Mouse (Mus musculus) CH12.LX (cell line): Measurements from ENCODE around the gene Polr2f. TPM values are rescaled to one million over a fixed set of nuclear protein-coding genes. Genes with fewer than 3 reads are reported as not detected.

ENCODE experiments used
- DNase-seq: peaks from one replicate; pipeline ENCODE4 v3.0.0-alpha.2; 2013; ENCODE audit errors: extremely low read depth
- H3K27ac ChIP-seq: 2 replicates; pipeline ENCODE4 v1.5.1; 2012; ENCODE audit warnings: low read depth, mild to moderate bottlenecking, control low read depth, moderate library complexity; ENCODE audit not compliant: insufficient read depth
- H3K27me3 ChIP-seq: replicated peaks from 2 replicates; pipeline ENCODE3; 2012; ENCODE audit warnings: inconsistent platforms
- H3K36me3 ChIP-seq, 2 experiments: replicated peaks in 1 of 2; 2 replicates each; pipeline versions ENCODE3 to v1.6.1; 2012; ENCODE audit warnings: inconsistent platforms in 1 of 2, low read length in 1 of 2, mild to moderate bottlenecking in 1 of 2, mixed read lengths in 1 of 2, moderate library complexity in 1 of 2; ENCODE audit not compliant: control insufficient read depth in 1 of 2, insufficient read depth in 1 of 2
- H3K4me1 ChIP-seq, 2 experiments: 2 replicates each; pipeline ENCODE4 v1.6.1; 2012; ENCODE audit warnings: inconsistent platforms in 1 of 2, moderate library complexity in 1 of 2; ENCODE audit not compliant: insufficient read depth in 2 of 2, control insufficient read depth in 1 of 2
- H3K4me2 ChIP-seq: 2 replicates; pipeline ENCODE4 v1.6.1; 2012; ENCODE audit warnings: low read depth, mild to moderate bottlenecking, control low read depth; ENCODE audit not compliant: poor library complexity, insufficient read depth, severe bottlenecking
- H3K4me3 ChIP-seq, 3 experiments: fragments of 150-350 bp in 1 of 3; sonication (generic) in 1 of 3; replicated peaks in 1 of 3; 2 replicates each; pipeline versions ENCODE3 to v1.5.1; 2011 to 2012; ENCODE audit warnings: low read depth in 2 of 3, low read length in 2 of 3, mild to moderate bottlenecking in 2 of 3, moderate library complexity in 2 of 3, control low read depth in 1 of 3, improper control_type of control experiment in 1 of 3, inconsistent platforms in 1 of 3, mixed read lengths in 1 of 3; ENCODE audit not compliant: poor library complexity in 1 of 3
- H3K79me2 ChIP-seq: replicated peaks from 2 replicates; pipeline ENCODE4 v1.6.1; 2012; ENCODE audit warnings: mild to moderate bottlenecking, moderate library complexity; ENCODE audit not compliant: control insufficient read depth, poor library complexity, insufficient read depth, severe bottlenecking; ENCODE audit errors: extremely low read depth
- H3K9ac ChIP-seq: 2 replicates; pipeline ENCODE4 v1.6.1; 2012; ENCODE audit warnings: low read depth, mild to moderate bottlenecking, control low read depth, moderate library complexity; ENCODE audit not compliant: insufficient read depth
- H3K9me3 ChIP-seq: replicated peaks from 2 replicates; pipeline ENCODE3; 2012; ENCODE audit warnings: low read length, inconsistent platforms, mixed read lengths
- BHLHE40 ChIP-seq: IDR thresholded peaks from 2 replicates; pipeline ENCODE4 v1.6.1; 2011; ENCODE audit warnings: mild to moderate bottlenecking, low read depth, low read length, improper control_type of control experiment
- CHD2 ChIP-seq: IDR thresholded peaks from 2 replicates; pipeline ENCODE4 v1.6.1; 2011; ENCODE audit warnings: low read length, improper control_type of control experiment
- CTCF ChIP-seq, 2 experiments: IDR thresholded peaks in 1 of 2; conservative IDR thresholded peaks in 1 of 2; 2 replicates each; pipeline ENCODE4 v1.5.1; 2011 to 2012; ENCODE audit warnings: low read depth in 2 of 2, low read length in 2 of 2, improper control_type of control experiment in 1 of 2, inconsistent platforms in 1 of 2, mild to moderate bottlenecking in 1 of 2, moderate library complexity in 1 of 2
- E2F4 ChIP-seq: IDR thresholded peaks from 2 replicates; pipeline ENCODE4 v1.6.1; 2011; ENCODE audit warnings: low read depth, low read length, improper control_type of control experiment; ENCODE audit not compliant: insufficient replicate concordance
- ELF1 ChIP-seq: IDR thresholded peaks from 2 replicates; pipeline ENCODE4 v1.6.1; 2014; ENCODE audit warnings: low read depth, mild to moderate bottlenecking, inconsistent platforms, low read length, improper control_type of control experiment
- GABPA ChIP-seq: IDR thresholded peaks from 2 replicates; pipeline ENCODE4 v1.6.1; 2012; ENCODE audit warnings: low read depth, low read length, improper control_type of control experiment, inconsistent platforms; ENCODE audit not compliant: insufficient replicate concordance
- HCFC1 ChIP-seq: IDR thresholded peaks from 2 replicates; pipeline ENCODE4 v1.6.1; 2012; ENCODE audit warnings: low read depth, mild to moderate bottlenecking, inconsistent platforms, low read length, improper control_type of control experiment
- JUN ChIP-seq: IDR thresholded peaks from 2 replicates; pipeline ENCODE4 v1.6.1; 2011; ENCODE audit warnings: low read depth, mild to moderate bottlenecking, low read length, improper control_type of control experiment, moderate library complexity; ENCODE audit not compliant: insufficient read depth
- KAT2A ChIP-seq: IDR thresholded peaks from 2 replicates; pipeline ENCODE4 v1.6.1; 2012; ENCODE audit warnings: low read length, improper control_type of control experiment, inconsistent platforms; ENCODE audit not compliant: insufficient replicate concordance
- MAFK ChIP-seq: IDR thresholded peaks from 2 replicates; pipeline ENCODE4 v1.6.1; 2011; ENCODE audit warnings: low read length, improper control_type of control experiment; ENCODE audit not compliant: insufficient replicate concordance
- MAX ChIP-seq: IDR thresholded peaks from 2 replicates; pipeline ENCODE4 v1.6.1; 2011; ENCODE audit warnings: low read length, improper control_type of control experiment
- MEF2A ChIP-seq: IDR thresholded peaks from 2 replicates; pipeline ENCODE4 v1.6.1; 2014; ENCODE audit warnings: low read depth, mild to moderate bottlenecking, inconsistent platforms, low read length, improper control_type of control experiment, borderline replicate concordance
- MXI1 ChIP-seq: IDR thresholded peaks from 2 replicates; pipeline ENCODE4 v1.6.1; 2011; ENCODE audit warnings: mild to moderate bottlenecking, low read depth, low read length, improper control_type of control experiment
- MYC ChIP-seq: IDR thresholded peaks from 2 replicates; pipeline ENCODE4 v1.6.1; 2011; ENCODE audit warnings: low read depth, mild to moderate bottlenecking, improper control_type of control experiment, low read length
- NELFE ChIP-seq: IDR thresholded peaks from 2 replicates; pipeline ENCODE4 v1.6.1; 2011; ENCODE audit warnings: low read depth, low read length, improper control_type of control experiment
- NRF1 ChIP-seq: IDR thresholded peaks from 2 replicates; pipeline ENCODE4 v1.6.1; 2014; ENCODE audit warnings: low read depth, mild to moderate bottlenecking, inconsistent platforms, low read length, improper control_type of control experiment, moderate library complexity
- PAX5 ChIP-seq: IDR thresholded peaks from 2 replicates; pipeline ENCODE4 v1.6.1; 2012; ENCODE audit warnings: low read length, inconsistent platforms, mixed read lengths
- POLR2A ChIP-seq: IDR thresholded peaks from 2 replicates; pipeline ENCODE4 v1.6.1; 2011; ENCODE audit warnings: low read depth, mild to moderate bottlenecking, improper control_type of control experiment, low read length
- POLR2AphosphoS2 ChIP-seq: IDR thresholded peaks from 2 replicates; pipeline ENCODE4 v1.6.1; 2011; ENCODE audit warnings: low read depth, low read length, improper control_type of control experiment
- RCOR1 ChIP-seq: conservative IDR thresholded peaks from 2 replicates; pipeline ENCODE4 v1.6.1; 2012; ENCODE audit warnings: low read depth, mild to moderate bottlenecking, inconsistent platforms, low read length, improper control_type of control experiment
- SIN3A ChIP-seq: IDR thresholded peaks from 2 replicates; pipeline ENCODE4 v1.6.1; 2012; ENCODE audit warnings: low read length, improper control_type of control experiment, inconsistent platforms
- TCF12 ChIP-seq: IDR thresholded peaks from 2 replicates; pipeline ENCODE4 v1.6.1; 2014; ENCODE audit warnings: low read depth, mild to moderate bottlenecking, inconsistent platforms, low read length, improper control_type of control experiment
- UBTF ChIP-seq: IDR thresholded peaks from 2 replicates; pipeline ENCODE4 v1.6.1; 2012; ENCODE audit warnings: low read depth, mild to moderate bottlenecking, inconsistent platforms, low read length, improper control_type of control experiment, moderate library complexity
- USF1 ChIP-seq: IDR thresholded peaks from 2 replicates; pipeline ENCODE4 v1.6.1; 2014; ENCODE audit warnings: low read depth, mild to moderate bottlenecking, inconsistent platforms, low read length, improper control_type of control experiment
- ZC3H11A ChIP-seq: IDR thresholded peaks from 2 replicates; pipeline ENCODE4 v1.6.1; 2012; ENCODE audit warnings: low read depth, mild to moderate bottlenecking, inconsistent platforms, low read length, improper control_type of control experiment
- ZKSCAN1 ChIP-seq: IDR thresholded peaks from 2 replicates; pipeline ENCODE4 v1.6.1; 2012; ENCODE audit warnings: low read depth, inconsistent platforms, low read length, improper control_type of control experiment, borderline replicate concordance
- ZMIZ1 ChIP-seq: IDR thresholded peaks from 2 replicates; pipeline ENCODE4 v1.6.1; 2012; ENCODE audit warnings: low read depth, mild to moderate bottlenecking, inconsistent platforms, low read length, improper control_type of control experiment
- dilution Hi-C: fragments of 300-500 bp; cut with MboI; formaldehyde crosslinking; loops from 2 replicates; pipeline ENCODE4 v1.14.3; 2020; ENCODE audit warnings: low sequenced_read_pairs; ENCODE audit not compliant: extremely low pct_unique_long_range_greater_than_20kb, extremely low pct_ligation_motif_present
- in situ Hi-C: fragments of 300-500 bp; cut with MboI; formaldehyde crosslinking; loops from 3 replicates; pipeline ENCODE4 v1.14.3; 2019; ENCODE audit warnings: low sequenced_read_pairs, low pct_ligation_motif_present, low pct_unique_long_range_greater_than_20kb, mixed read lengths
- polyA plus RNA-seq: library from polyadenylated mRNA; unstranded; fragments of >175 nt; gene quantifications from 2 replicates; pipeline ENCODE4 v1.2.1, GENCODE M21; 2012; ENCODE audit warnings: low read depth; ENCODE audit not compliant: insufficient read length
- total RNA-seq, 2 experiments: library from RNA; depleted of rRNA; stranded (reverse); fragments of 300-350 nt in 1 of 2; fragments of >200 nt in 1 of 2; gene quantifications; 2 replicates each; pipeline ENCODE4 v1.2.3; 2012 to 2014

Polr2f gene
- total RNA-seq (2012; rRNA removed) (286 and 376 TPM in 2 replicates), total RNA-seq (2014; rRNA removed) (157 and 218 TPM in 2 replicates), polyA plus RNA-seq (414 and 431 TPM in 2 replicates)

GRCm38 (mm10) chr15:79140866-79141565 lies at the start of gene Polr2f, which contains the start of gene 1700088E04Rik:
Gene Polr2f (plus strand): TSS chr15:79141009.
Gene 1700088E04Rik (minus strand): TSS chr15:79141253.
- TF ChIP-seq MAX (peak; percentile 83), ZKSCAN1 (no peak), KAT2A (peak; percentile 50; the same call in 1 of the 2 replicates), ELF1 (peak; percentile 98), E2F4 (no peak), UBTF (0 out of 2 replicates have a peak, but pooled peaks have one; percentile 11), SIN3A (peak; percentile 92; the same call in 1 of the 2 replicates), POLR2A (peak; percentile 96), NRF1 (peak; percentile 95), MYC (peak; percentile 84), GABPA (no peak), NELFE (peak; percentile 97), POLR2AphosphoS2 (peak; percentile 90), TCF12 (peak; percentile 52; the same call in 1 of the 2 replicates), MEF2A (no peak), PAX5 (no peak), ZMIZ1 (peak; percentile 82), RCOR1 (no peak), ZC3H11A (no peak), BHLHE40 (no peak), USF1 (no peak), MXI1 (peak; percentile 98), CTCF (conservative IDR thresholded peaks at IDR 0.05 in 1 of 2, IDR thresholded peaks at IDR 0.05 in 1 of 2; ENCODE audit: low read depth in 2 of 2, low read length in 2 of 2) (peak in 1 of 2 experiments; percentile 5; a peak in 1 of 4 replicates), MAFK (no peak), HCFC1 (peak; percentile 75), CHD2 (no peak; the same call in 1 of the 2 replicates), JUN (no peak)
- TF ChIP-seq, all 38 proteins: peak for 15
- peaks cover 5% of the 10 kb centered on the region for H3K27me3 ChIP-seq
- DNase-seq = peak; percentile 95
- peaks cover 4 to 31% of the 10 kb centered on the region in 2 experiments; a peak in 3 of 4 replicates for H3K4me1 ChIP-seq
- peaks cover 19 to 29% of the 10 kb centered on the region in 2 experiments for H3K36me3 ChIP-seq
- 0 out of 2 replicates have a peak within 1 kb of the TSS, but pooled peaks have one; percentile 1 for H3K27ac ChIP-seq
- H3K79me2 ChIP-seq = peaks cover 27% of the 10 kb centered on the region
- H3K4me3 ChIP-seq = peak within 1 kb of the TSS; percentile 77 to 93 (median 92)
- in situ Hi-C loops = no loop called here
- no peaks in the 10 kb centered on the region for H3K9me3 ChIP-seq
- dilution Hi-C loops = no loop called here
- H3K4me2 ChIP-seq = peak within 1 kb of the TSS; percentile 94
- H3K9ac ChIP-seq = peak within 1 kb of the TSS; percentile 47
